Mouse (Mus musculus) myocyte (in vitro differentiated cells): ENCODE results near the gene Rdm1. TPM values are rescaled to one million over a fixed set of nuclear protein-coding genes. Genes with fewer than 3 reads are reported as not detected.

Experiments used
- H3K27me3 ChIP-seq: one replicate; pipeline ENCODE4 v1.6.1; 2011; ENCODE audit not compliant: control insufficient read depth, insufficient read depth, insufficient read length
- H3K36me3 ChIP-seq: one replicate; pipeline ENCODE4 v1.6.1; 2011; ENCODE audit not compliant: control insufficient read depth, insufficient read depth
- H3K4me2 ChIP-seq: one replicate; pipeline ENCODE4 v1.6.1; 2011; ENCODE audit warnings: low read depth, control low read depth
- H3K4me3 ChIP-seq: one replicate; pipeline ENCODE4 v1.5.1; 2011; ENCODE audit warnings: mild to moderate bottlenecking, control low read depth, moderate library complexity
- H3K79me2 ChIP-seq: one replicate; pipeline ENCODE4 v1.6.1; 2011; ENCODE audit not compliant: control insufficient read depth, insufficient read depth
- H3ac ChIP-seq: one replicate; pipeline ENCODE4 v1.6.1; 2011; ENCODE audit not compliant: control insufficient read depth, insufficient read length
- CEBPB ChIP-seq: IDR thresholded peaks from 2 replicates; pipeline ENCODE4 v1.6.1; 2011; ENCODE audit warnings: mild to moderate bottlenecking, moderate library complexity; ENCODE audit not compliant: poor library complexity, insufficient read depth, severe bottlenecking
- E2F4 ChIP-seq: IDR thresholded peaks from one replicate; pipeline ENCODE4 v1.6.1; 2011; ENCODE audit warnings: mild to moderate bottlenecking, control low read depth, moderate library complexity; ENCODE audit not compliant: insufficient read depth
- MAX ChIP-seq: IDR thresholded peaks from one replicate; pipeline ENCODE4 v1.6.1; 2011; ENCODE audit warnings: low read depth, mild to moderate bottlenecking, control low read depth
- MYOD1 ChIP-seq, 3 experiments: IDR thresholded peaks; one replicate each; pipeline ENCODE4 v1.6.1; 2011; ENCODE audit warnings: control low read depth in 2 of 3, low read depth in 2 of 3, mild to moderate bottlenecking in 2 of 3, moderate library complexity in 1 of 3; ENCODE audit not compliant: insufficient read length in 2 of 3, control insufficient read depth in 1 of 3
- MYOG ChIP-seq, 3 experiments: IDR thresholded peaks; one replicate each; pipeline ENCODE4 v1.6.1; 2011; ENCODE audit warnings: control low read depth in 2 of 3, low read depth in 2 of 3, mild to moderate bottlenecking in 2 of 3; ENCODE audit not compliant: insufficient read length in 2 of 3, control insufficient read depth in 1 of 3, insufficient read depth in 1 of 3
- POLR2A ChIP-seq: IDR thresholded peaks from one replicate; pipeline ENCODE4 v1.6.1; 2011; ENCODE audit warnings: low read depth, mild to moderate bottlenecking, control low read depth, moderate library complexity; ENCODE audit not compliant: insufficient read length
- POLR2AphosphoS2 ChIP-seq: IDR thresholded peaks from one replicate; pipeline ENCODE4 v1.6.1; 2011; ENCODE audit warnings: low read depth, control low read depth; ENCODE audit not compliant: insufficient read length
- REST ChIP-seq: IDR thresholded peaks from one replicate; pipeline ENCODE4 v1.6.1; 2011; ENCODE audit warnings: mild to moderate bottlenecking, control low read depth, moderate library complexity; ENCODE audit not compliant: insufficient read depth, insufficient read length
- SRF ChIP-seq: IDR thresholded peaks from one replicate; pipeline ENCODE4 v1.6.1; 2011; ENCODE audit warnings: low read depth; ENCODE audit not compliant: control insufficient read depth, insufficient read length
- TCF12 ChIP-seq: IDR thresholded peaks from one replicate; pipeline ENCODE4 v1.6.1; 2011; ENCODE audit warnings: mild to moderate bottlenecking, control low read depth; ENCODE audit not compliant: poor library complexity, insufficient read depth, severe bottlenecking
- TCF3 ChIP-seq: IDR thresholded peaks from one replicate; pipeline ENCODE4 v1.6.1; 2011; ENCODE audit warnings: low read depth, control low read depth; ENCODE audit not compliant: insufficient read length
- USF1 ChIP-seq: IDR thresholded peaks from one replicate; pipeline ENCODE4 v1.6.1; 2011; ENCODE audit warnings: low read depth, mild to moderate bottlenecking, control low read depth, moderate library complexity
- polyA plus RNA-seq: library from polyadenylated mRNA; unstranded; fragments of >200 nt; fragmentation: generic; extraction: Trizol; gene quantifications from one replicate; pipeline ENCODE4 v1.2.1, GENCODE M21; 2012; ENCODE audit warnings: missing spikeins

Gene Rdm1
- polyA plus RNA-seq, 1 experiment = 8.5 TPM

GRCm38 (mm10) chr11:101674106-101674505 is 47.1 kb downstream of the Rdm1 start:
- Histone ChIP-seq H3K4me2 (no peak overlapping the region), H3K36me3 (no peaks in the 10 kb centered on the region), H3ac (no peak overlapping the region), H3K4me3 (no peak overlapping the region), H3K27me3 (no peaks in the 10 kb centered on the region), H3K79me2 (no peaks in the 10 kb centered on the region)
- TF ChIP-seq POLR2AphosphoS2 (no peak), MYOG (IDR thresholded peaks at IDR 0.05; ENCODE audit: control insufficient read depth in 1 of 3, insufficient read depth in 1 of 3, insufficient read length in 2 of 3, low read depth in 2 of 3) (no peak), TCF12 (no peak), POLR2A (no peak), MAX (no peak)

- Histone ChIP-seq H3K27me3 (no peaks in the 10 kb centered on the region), H3K36me3 (no peaks in the 10 kb centered on the region), H3ac (no peak overlapping the region), H3K4me3 (no peak overlapping the region), H3K4me2 (no peak overlapping the region), H3K79me2 (no peaks in the 10 kb centered on the region)
- no peak for TF ChIP-seq TCF3
- TF ChIP-seq E2F4 = no peak
- no peak for TF ChIP-seq CEBPB
- TF ChIP-seq USF1 = no peak
- no peak for TF ChIP-seq MYOG (IDR thresholded peaks at IDR 0.05; ENCODE audit: control insufficient read depth in 1 of 3, insufficient read depth in 1 of 3, insufficient read length in 2 of 3, low read depth in 2 of 3)
- no peak for TF ChIP-seq POLR2A
- no peak for TF ChIP-seq SRF
- TF ChIP-seq MYOD1 (IDR thresholded peaks at IDR 0.05; ENCODE audit: control insufficient read depth in 1 of 3, insufficient read length in 2 of 3, low read depth in 2 of 3) = no peak
- TF ChIP-seq TCF12 = no peak
- TF ChIP-seq REST = no peak
- TF ChIP-seq POLR2AphosphoS2 = no peak
- TF ChIP-seq MAX = no peak
These were observed 48.4 kb downstream of the Rdm1 start for GRCm38 (mm10) chr11:101675349-101675748.

GRCm38 (mm10) chr11:101677655-101678054 is 50.7 kb downstream of the Rdm1 start:
- H3K4me3 ChIP-seq = no peak overlapping the region
- no peak overlapping the region for H3ac ChIP-seq
- H3K36me3 ChIP-seq = no peaks in the 10 kb centered on the region
- H3K79me2 ChIP-seq = no peaks in the 10 kb centered on the region
- TF ChIP-seq MYOD1 (IDR thresholded peaks at IDR 0.05; ENCODE audit: control insufficient read depth in 1 of 3, insufficient read length in 2 of 3, low read depth in 2 of 3) = peak in 1 of 3 experiments; percentile 58
- no peak for TF ChIP-seq E2F4
- TF ChIP-seq MAX = no peak
- TF ChIP-seq SRF = no peak
- TF ChIP-seq MYOG (IDR thresholded peaks at IDR 0.05; ENCODE audit: control insufficient read depth in 1 of 3, insufficient read depth in 1 of 3, insufficient read length in 2 of 3, low read depth in 2 of 3) = peak in 1 of 3 experiments; percentile 75
- TF ChIP-seq REST = no peak
- TF ChIP-seq CEBPB = peak; percentile 86; the same call in 1 of the 2 replicates
- peak; percentile 39 for TF ChIP-seq TCF12
- peak overlapping the region; percentile 31 for H3K4me2 ChIP-seq
- no peaks in the 10 kb centered on the region for H3K27me3 ChIP-seq

GRCm38 (mm10) chr11:101678770-101679169 is 51.8 kb downstream of the Rdm1 start:
- H3K4me2 ChIP-seq = no peak overlapping the region
- no peaks in the 10 kb centered on the region for H3K79me2 ChIP-seq
- TF ChIP-seq MYOG (IDR thresholded peaks at IDR 0.05; ENCODE audit: control insufficient read depth in 1 of 3, insufficient read depth in 1 of 3, insufficient read length in 2 of 3, low read depth in 2 of 3) (no peak), SRF (no peak), E2F4 (no peak), POLR2AphosphoS2 (no peak), MAX (no peak), REST (no peak), TCF3 (no peak), MYOD1 (IDR thresholded peaks at IDR 0.05; ENCODE audit: control insufficient read depth in 1 of 3, insufficient read length in 2 of 3, low read depth in 2 of 3) (no peak), POLR2A (no peak), USF1 (no peak), TCF12 (no peak), CEBPB (no peak)
- no peaks in the 10 kb centered on the region for H3K36me3 ChIP-seq
- no peak overlapping the region for H3ac ChIP-seq
- no peaks in the 10 kb centered on the region for H3K27me3 ChIP-seq
- no peak overlapping the region for H3K4me3 ChIP-seq

- no peak overlapping the region for H3K4me3 ChIP-seq
- H3K36me3 ChIP-seq = no peaks in the 10 kb centered on the region
- TF ChIP-seq MYOD1 (IDR thresholded peaks at IDR 0.05; ENCODE audit: control insufficient read depth in 1 of 3, insufficient read length in 2 of 3, low read depth in 2 of 3) (no peak), MYOG (IDR thresholded peaks at IDR 0.05; ENCODE audit: control insufficient read depth in 1 of 3, insufficient read depth in 1 of 3, insufficient read length in 2 of 3, low read depth in 2 of 3) (no peak), CEBPB (no peak), POLR2A (no peak), REST (no peak), E2F4 (no peak), USF1 (no peak)
- H3K79me2 ChIP-seq = no peaks in the 10 kb centered on the region
- no peak overlapping the region for H3ac ChIP-seq
- no peak overlapping the region for H3K4me2 ChIP-seq
- H3K27me3 ChIP-seq = no peaks in the 10 kb centered on the region
These were observed 52.9 kb downstream of the Rdm1 start for GRCm38 (mm10) chr11:101679907-101680306.
